Mouse (Mus musculus) stomach, postnatal 0 days (tissue): ENCODE data around the gene Hbb-bh2. TPM values are rescaled to one million over a fixed set of nuclear protein-coding genes. Genes with fewer than 3 reads are reported as not detected.
"Not testable (repeated sequence)": the region's sequence is repeated elsewhere in the genome, so short reads cannot be mapped to it uniquely, and the experiment has no call there.

ENCODE experiments used
- ATAC-seq: fragments of 200-750 bp; cut with Nextera tagmentation; 2 replicates; pipeline ENCODE4 v1.8.0; 2017; ENCODE audit not compliant: low FRiP score, low TSS enrichment
- DNase-seq: peaks from one replicate; pipeline ENCODE4 v3.0.0-alpha.2; 2016; ENCODE audit warnings: low spot score
- H3K27ac ChIP-seq: fragments of 300-500 bp; sonication (generic); replicated peaks from 2 replicates; pipeline ENCODE4 v1.5.1; 2014; ENCODE audit warnings: mild to moderate bottlenecking, control low read depth
- H3K27me3 ChIP-seq: fragments of 300-500 bp; sonication (generic); 2 replicates; pipeline ENCODE4 v1.6.1; 2014; ENCODE audit warnings: low read length; ENCODE audit not compliant: control insufficient read depth, insufficient read depth
- H3K36me3 ChIP-seq: fragments of 300-500 bp; sonication (generic); 2 replicates; pipeline ENCODE4 v1.6.1; 2014; ENCODE audit warnings: low read length, mixed read lengths; ENCODE audit not compliant: control insufficient read depth, insufficient read depth
- H3K4me1 ChIP-seq: fragments of 300-500 bp; sonication (generic); replicated peaks from 2 replicates; pipeline ENCODE4 v1.6.1; 2014; ENCODE audit warnings: antibody characterized with exemption; ENCODE audit not compliant: control insufficient read depth, insufficient read depth
- H3K4me2 ChIP-seq: fragments of 300-500 bp; sonication (generic); replicated peaks from 2 replicates; pipeline ENCODE4 v1.6.1; 2014; ENCODE audit warnings: low read depth, mild to moderate bottlenecking, control low read depth, moderate library complexity
- H3K4me3 ChIP-seq: fragments of 300-500 bp; sonication (generic); 2 replicates; pipeline ENCODE4 v1.5.1; 2014; ENCODE audit warnings: low read depth, low read length, control low read depth
- H3K9ac ChIP-seq: fragments of 300-500 bp; sonication (generic); 2 replicates; pipeline ENCODE4 v1.6.1; 2014; ENCODE audit warnings: mild to moderate bottlenecking, low read length, control low read depth, mixed read lengths
- H3K9me3 ChIP-seq: fragments of 300-500 bp; sonication (generic); 2 replicates; pipeline ENCODE4 v1.6.1; 2016; ENCODE audit warnings: low read length; ENCODE audit not compliant: control insufficient read depth
- CTCF ChIP-seq: IDR thresholded peaks from 2 replicates; pipeline ENCODE4 v1.5.1; 2016; ENCODE audit warnings: antibody characterized with exemption, low read depth, mild to moderate bottlenecking, moderate library complexity
- EP300 ChIP-seq: optimal IDR thresholded peaks from 2 replicates; pipeline ENCODE3; 2016; ENCODE audit warnings: antibody characterized with exemption
- WGBS: fragments of 180-500 bp; shearing (Covaris S2); extraction: QIAGEN DNeasy Blood & Tissue Kit; methylation state at CpG from one replicate; pipeline ENCODE4 v1.1.7; 2014; 5-methylcytosine and 5-hydroxymethylcytosine counted together
- polyA plus RNA-seq: library from polyadenylated mRNA; unstranded; fragments of >200 nt; fragmentation: Nextera tagmentation; extraction: Ambion mirVana; gene quantifications from 2 replicates; pipeline ENCODE4 v1.2.1, GENCODE M21; 2015

Hbb-bh2 gene
- polyA plus RNA-seq, 1 experiment from 2014 or later = not detected

DNA sequence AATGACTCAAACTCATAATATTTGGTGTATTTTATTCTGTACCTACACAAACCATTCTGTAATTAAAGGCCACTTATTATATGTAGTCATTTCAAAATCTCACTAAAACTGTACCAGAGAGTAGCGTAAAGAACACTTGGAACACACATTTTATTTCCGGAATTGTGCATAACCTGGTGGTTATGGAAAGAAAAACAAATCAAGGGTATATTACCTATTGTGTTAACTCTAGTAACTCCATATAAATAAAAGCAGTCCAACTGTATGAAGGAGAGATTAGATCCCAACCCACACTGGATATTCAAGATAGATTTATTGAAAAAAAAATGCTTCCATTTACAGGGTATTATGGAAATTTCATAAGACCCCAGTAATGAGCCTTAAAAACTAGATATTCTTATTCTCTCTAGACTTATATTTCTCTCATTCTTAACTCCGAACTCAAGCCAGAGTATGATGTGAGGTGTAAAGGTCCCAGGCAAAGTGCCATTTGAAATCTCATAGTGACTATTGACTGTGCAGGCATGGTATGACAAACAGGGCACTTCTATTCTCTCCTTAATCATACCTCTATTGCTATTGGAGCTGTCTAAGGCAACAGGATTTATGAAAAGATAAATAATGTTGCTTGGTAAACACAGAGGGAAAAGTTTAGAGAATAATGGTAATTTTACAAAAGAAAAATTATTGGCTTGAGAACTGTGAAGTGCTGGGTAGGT, 14.6 kb downstream of the Hbb-bh2 start:
- H3K4me2 ChIP-seq = no peak overlapping the region
- no peaks in the 10 kb centered on the region for H3K9me3 ChIP-seq
- ATAC-seq (no peak), DNase-seq (no peak)
- no peak overlapping the region for H3K9ac ChIP-seq
- H3K27me3 ChIP-seq = no peaks in the 10 kb centered on the region
- H3K27ac ChIP-seq = no peak overlapping the region
- H3K4me1 ChIP-seq = no peaks in the 10 kb centered on the region
- H3K4me3 ChIP-seq = no peak overlapping the region
- no peaks in the 10 kb centered on the region for H3K36me3 ChIP-seq
- no peak for TF ChIP-seq EP300
- 89% methylated on average over 3 of the region's 3 CpGs for WGBS

- DNase-seq (no peak), ATAC-seq (no peak)
- TF ChIP-seq EP300 = no peak
- TF ChIP-seq CTCF = no peak
- Histone ChIP-seq H3K4me3 (no peak overlapping the region), H3K9me3 (no peaks in the 10 kb centered on the region), H3K4me1 (no peaks in the 10 kb centered on the region), H3K27ac (no peak overlapping the region), H3K36me3 (no peaks in the 10 kb centered on the region), H3K9ac (no peak overlapping the region), H3K27me3 (no peaks in the 10 kb centered on the region), H3K4me2 (no peak overlapping the region)
- WGBS = 76% methylated on average over 2 of the region's 2 CpGs
These were observed 15.7 kb downstream of the Hbb-bh2 start for GRCm38 (mm10) chr7:103824597-103824996.

DNA sequence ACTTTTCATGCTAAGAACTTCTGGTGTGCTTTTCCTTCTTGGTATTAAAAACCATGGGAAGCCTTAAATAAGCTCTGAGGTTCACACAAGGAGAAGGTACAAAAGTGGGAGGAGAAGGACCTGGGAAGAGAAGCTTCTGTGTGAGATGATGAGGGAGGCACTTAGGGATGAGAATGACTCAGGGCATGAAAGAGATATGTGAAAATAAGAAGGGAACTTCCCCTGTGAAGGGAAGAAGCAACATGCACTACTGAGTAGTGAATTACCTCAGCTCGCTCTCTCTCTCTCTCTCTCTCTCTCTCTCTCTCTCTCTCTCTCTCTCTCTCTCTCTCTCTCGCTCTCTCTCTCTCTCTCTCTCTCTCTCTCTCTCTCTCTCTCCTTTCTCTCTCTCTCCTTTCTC, 25.2 kb downstream of the Hbb-bh2 start:
- not testable (repeated sequence) for ATAC-seq, H3K4me2 ChIP-seq, DNase-seq, H3K4me3 ChIP-seq, H3K27ac ChIP-seq, H3K9ac ChIP-seq, H3K36me3 ChIP-seq, H3K27me3 ChIP-seq, H3K4me1 ChIP-seq, H3K9me3 ChIP-seq
- 71% methylated on average over 1 of the region's 2 CpGs for WGBS

GRCm38 (mm10) chr7:103813766-103814165, 26.6 kb downstream of the Hbb-bh2 start, which contains the start of gene Hbb-bt:
Gene Hbb-bt, minus strand, starts transcription at chr7:103813996.
- 88% methylated on average over 3 of the region's 3 CpGs for WGBS
- no peaks in the 10 kb centered on the region for H3K4me1 ChIP-seq
- TF ChIP-seq CTCF = no peak
- no peak for TF ChIP-seq EP300
- H3K36me3 ChIP-seq = no peaks in the 10 kb centered on the region
- no peak within 1 kb of the TSS for H3K4me3 ChIP-seq
- H3K27me3 ChIP-seq = no peaks in the 10 kb centered on the region
- no peak within 1 kb of the TSS for H3K9ac ChIP-seq
- no peaks in the 10 kb centered on the region for H3K9me3 ChIP-seq
- ATAC-seq (no peak), DNase-seq (no peak)
- H3K4me2 ChIP-seq = no peak within 1 kb of the TSS
- H3K27ac ChIP-seq = no peak within 1 kb of the TSS

- not testable (repeated sequence) for H3K27ac ChIP-seq, H3K4me3 ChIP-seq, H3K9ac ChIP-seq, H3K27me3 ChIP-seq, ATAC-seq, H3K9me3 ChIP-seq, DNase-seq, H3K4me2 ChIP-seq, H3K4me1 ChIP-seq, H3K36me3 ChIP-seq
- no CpG with 5 or more reads among the region's 3 CpGs for WGBS
These were observed 27.2 kb downstream of the Hbb-bh2 start for GRCm38 (mm10) chr7:103813152-103813551.

DNA sequence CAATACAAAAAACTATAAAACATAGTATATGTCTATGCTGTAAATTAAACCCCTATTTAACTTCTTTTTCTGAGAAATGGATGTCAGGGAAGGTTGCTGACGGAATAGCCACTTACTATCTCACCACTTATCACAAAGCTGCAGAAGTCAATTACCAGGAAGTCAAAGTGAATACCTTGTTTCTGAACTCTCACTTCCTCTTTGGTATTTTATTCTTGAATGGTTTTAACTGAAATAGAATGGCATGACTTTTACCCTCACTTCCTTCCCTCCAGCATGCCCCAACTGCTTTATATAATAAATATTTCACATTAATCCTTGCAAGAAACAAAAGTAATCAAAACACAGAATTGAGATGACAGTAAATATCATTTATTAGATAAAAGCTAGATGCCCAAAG, 28.1 kb downstream of the Hbb-bh2 start:
- Histone ChIP-seq H3K9me3 (no peaks in the 10 kb centered on the region), H3K36me3 (no peaks in the 10 kb centered on the region), H3K4me2 (no peak overlapping the region), H3K9ac (no peak overlapping the region), H3K27ac (no peak overlapping the region), H3K4me1 (no peaks in the 10 kb centered on the region), H3K4me3 (no peak overlapping the region), H3K27me3 (no peaks in the 10 kb centered on the region)
- no peak for ATAC-seq
- TF ChIP-seq CTCF (no peak), EP300 (no peak)
- 58% methylated on average over 1 of the region's 1 CpGs for WGBS
- no peak for DNase-seq
